Mouse (Mus musculus) liver, embryonic 12.5 days (tissue): Measurements from ENCODE around the gene AU015836. TPM values are rescaled to one million over a fixed set of nuclear protein-coding genes. Genes with fewer than 3 reads are reported as not detected.

Source experiments
- ATAC-seq: fragments of 200-750 bp; cut with Nextera tagmentation; 2 replicates; pipeline ENCODE4 v1.8.0; 2017; ENCODE audit warnings: moderate number of reproducible peaks, mild to moderate bottlenecking, moderate library complexity
- H3K27ac ChIP-seq: fragments of 300-500 bp; sonication (generic); 2 replicates; pipeline ENCODE4 v1.5.1; 2016; ENCODE audit warnings: mild to moderate bottlenecking
- H3K27me3 ChIP-seq: fragments of 300-500 bp; sonication (generic); replicated peaks from 2 replicates; pipeline ENCODE4 v1.6.1; 2016; ENCODE audit warnings: mild to moderate bottlenecking, moderate library complexity
- H3K36me3 ChIP-seq: fragments of 300-500 bp; sonication (generic); 2 replicates; pipeline ENCODE4 v1.6.1; 2016; ENCODE audit warnings: mild to moderate bottlenecking, moderate library complexity
- H3K4me1 ChIP-seq: fragments of 300-500 bp; sonication (generic); 2 replicates; pipeline ENCODE4 v1.6.1; 2016
- H3K4me2 ChIP-seq: fragments of 300-500 bp; sonication (generic); 2 replicates; pipeline ENCODE4 v1.6.1; 2016; ENCODE audit warnings: mild to moderate bottlenecking, moderate library complexity
- H3K4me3 ChIP-seq: fragments of 300-500 bp; sonication (generic); 2 replicates; pipeline ENCODE4 v1.5.1; 2016; ENCODE audit warnings: mild to moderate bottlenecking, moderate library complexity
- H3K9ac ChIP-seq: fragments of 300-500 bp; sonication (generic); 2 replicates; pipeline ENCODE4 v1.6.1; 2016; ENCODE audit warnings: mild to moderate bottlenecking, moderate library complexity
- H3K9me3 ChIP-seq: fragments of 300-500 bp; sonication (generic); replicated peaks from 2 replicates; pipeline ENCODE4 v1.6.1; 2016; ENCODE audit warnings: mild to moderate bottlenecking, moderate library complexity
- WGBS: fragments of 180-500 bp; shearing (Covaris S2); methylation state at CpG from one replicate; pipeline ENCODE4 v1.1.7; 2016; ENCODE audit not compliant: insufficient replicate concordance; 5-methylcytosine and 5-hydroxymethylcytosine counted together
- polyA plus RNA-seq: library from polyadenylated mRNA; unstranded; fragments of >200 nt; fragmentation: Nextera tagmentation; extraction: Ambion mirVana; gene quantifications from 2 replicates; pipeline ENCODE4 v1.2.1, GENCODE M21; 2016

Gene AU015836
- polyA plus RNA-seq, 1 experiment from 2014 or later = 0.37 TPM

DNA sequence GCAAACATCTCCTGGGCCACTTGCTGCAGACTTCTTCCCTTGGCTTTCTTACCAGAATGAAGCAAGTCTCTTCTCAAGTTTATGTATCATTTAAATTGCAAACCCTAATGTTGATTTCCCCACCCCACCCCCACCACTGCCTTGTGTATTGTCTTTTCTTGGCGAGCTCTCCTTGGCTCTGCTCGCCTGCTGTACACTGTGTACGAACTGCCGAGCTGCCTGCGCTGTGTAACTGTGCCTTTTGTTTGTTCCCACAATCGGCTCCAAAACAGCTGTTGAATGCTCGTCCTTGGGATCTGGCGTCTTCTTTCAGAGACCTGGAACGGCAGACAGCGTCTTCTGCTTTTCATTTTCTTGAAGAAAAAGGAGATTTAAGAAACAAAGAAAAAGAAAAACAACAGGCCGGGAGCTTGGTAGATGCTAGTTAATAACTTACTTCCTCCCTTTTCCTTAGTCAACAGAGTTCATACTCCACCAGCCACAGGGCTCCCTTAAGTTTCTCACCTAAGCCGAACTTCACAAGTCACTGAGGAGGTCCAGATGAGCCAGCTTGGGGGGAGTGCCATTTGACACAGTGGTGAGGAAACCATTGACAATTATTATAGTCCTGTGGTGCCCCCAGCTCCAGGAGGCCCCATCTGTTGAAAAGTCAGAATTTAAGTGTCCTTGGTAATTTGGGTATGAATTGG, 44.2 kb downstream of the AU015836 start:
- peaks cover 28% of the 10 kb centered on the region for H3K4me1 ChIP-seq
- WGBS = 49% methylated on average over 12 of the region's 12 CpGs
- H3K27me3 ChIP-seq = peaks cover 41% of the 10 kb centered on the region
- no peak overlapping the region for H3K27ac ChIP-seq
- no peak for ATAC-seq
- no peaks in the 10 kb centered on the region for H3K9me3 ChIP-seq
- no peak overlapping the region for H3K4me3 ChIP-seq
- H3K9ac ChIP-seq = no peak overlapping the region
- no peak overlapping the region for H3K4me2 ChIP-seq
- no peaks in the 10 kb centered on the region for H3K36me3 ChIP-seq

DNA sequence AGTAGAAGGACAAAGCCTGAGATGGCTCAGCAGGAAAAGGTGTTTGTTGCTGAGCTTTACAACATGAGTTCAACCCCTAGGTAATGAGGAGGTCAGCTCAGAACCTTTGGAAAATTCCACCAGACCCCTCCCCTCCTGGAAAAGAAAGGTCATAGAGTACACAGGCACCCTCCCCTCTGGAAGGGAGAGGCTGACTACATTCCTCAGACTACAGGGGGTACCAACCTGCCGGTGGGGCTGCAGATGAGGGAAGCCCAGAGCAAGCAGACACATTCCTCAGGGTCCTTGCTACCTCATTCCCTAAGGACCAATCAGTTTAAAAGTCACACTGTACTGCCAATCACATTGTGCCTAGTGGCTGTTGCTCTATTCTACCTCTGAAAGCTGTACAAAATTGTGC, 48.4 kb downstream of the AU015836 start:
- WGBS = 42% methylated on average over 1 of the region's 1 CpGs
- H3K27ac ChIP-seq = no peak overlapping the region
- no peak overlapping the region for H3K9ac ChIP-seq
- no peaks in the 10 kb centered on the region for H3K4me1 ChIP-seq
- no peak overlapping the region for H3K4me3 ChIP-seq
- H3K27me3 ChIP-seq = peaks cover 48% of the 10 kb centered on the region
- H3K9me3 ChIP-seq = no peaks in the 10 kb centered on the region
- no peaks in the 10 kb centered on the region for H3K36me3 ChIP-seq
- no peak for ATAC-seq
- no peak overlapping the region for H3K4me2 ChIP-seq

DNA sequence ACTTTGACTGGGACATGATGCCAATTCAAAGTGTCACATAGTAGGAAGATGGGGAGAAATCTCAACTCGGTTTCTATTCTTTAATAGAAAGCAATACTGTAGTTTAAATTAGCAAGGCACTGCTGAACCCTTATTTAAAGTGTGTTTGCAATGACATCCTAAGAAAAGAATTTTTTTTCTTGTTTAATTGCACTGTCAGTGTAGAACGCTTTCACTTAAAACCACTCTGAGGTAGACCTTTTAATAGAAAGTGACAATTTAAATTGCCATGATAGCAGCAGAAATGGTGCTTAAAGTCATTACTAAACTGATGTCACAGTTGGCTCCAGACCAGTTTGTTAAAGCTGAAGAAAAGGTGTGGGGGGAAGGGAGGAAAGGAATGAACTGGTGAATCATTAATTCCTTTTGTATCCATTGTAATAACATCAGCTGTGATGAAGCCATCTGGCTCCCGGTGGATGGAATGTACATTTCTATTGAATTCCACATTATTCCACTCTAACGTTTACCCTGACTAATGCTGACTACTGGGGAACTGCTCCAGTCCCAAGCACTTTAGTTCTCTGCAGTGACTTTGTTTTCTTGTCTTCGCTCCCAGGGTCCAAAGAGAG, 53.9 kb downstream of the AU015836 start:
- H3K4me3 ChIP-seq = no peak overlapping the region
- H3K9me3 ChIP-seq = no peaks in the 10 kb centered on the region
- ATAC-seq = no peak
- H3K9ac ChIP-seq = no peak overlapping the region
- H3K36me3 ChIP-seq = no peaks in the 10 kb centered on the region
- 64% methylated on average over 5 of the region's 5 CpGs for WGBS
- no peak overlapping the region for H3K27ac ChIP-seq
- no peak overlapping the region for H3K4me2 ChIP-seq
- H3K27me3 ChIP-seq = peaks cover 17% of the 10 kb centered on the region; the same call in 1 of the 2 replicates
- H3K4me1 ChIP-seq = no peaks in the 10 kb centered on the region

Other genes starting within 250 kb of the AU015836 start
- gene Pdk3, start 136.5 kb upstream of the AU015836 start, polyA plus RNA-seq = 48.4 and 48.5 TPM in 2 replicates
- gene Zfx, start 155.0 kb downstream of the AU015836 start, polyA plus RNA-seq = 16.0 and 16.3 TPM in 2 replicates
- 68.6 and 73.0 TPM in 2 replicates for gene Eif2s3x, start 244.2 kb downstream of the AU015836 start, polyA plus RNA-seq